Mouse (Mus musculus) gastrocnemius, postnatal 14 days (tissue): ENCODE measurements around the gene Flrt1. TPM values are rescaled to one million over a fixed set of nuclear protein-coding genes. Genes with fewer than 3 reads are reported as not detected.

Experiments used
- DNase-seq: peaks from one replicate; pipeline ENCODE4 v3.0.0; 2021; ENCODE audit warnings: mixed read lengths
- intact Hi-C: fragments of 180-260 bp; cut with DNase I; formaldehyde crosslinking; loops from one replicate; pipeline ENCODE4 v1.15.1; 2025; ENCODE audit warnings: low total_unique reads
- long read RNA-seq, 2 experiments: library from polyadenylated mRNA; stranded (forward); transcript quantifications; one replicate each; pipeline ENCODE4 v2.0.0; 2021
- total RNA-seq, 2 experiments: library from RNA; stranded (reverse); gene quantifications; 2 replicates each; pipeline ENCODE4 v1.2.3; 2021

The Flrt1 gene
- total RNA-seq, result under 1 TPM; 0.27 to 0.51 TPM
- long read RNA-seq, experiment 1, result 0 reads
- long read RNA-seq, experiment 2, partial matches to known transcripts, result 0 of 1 reads
- long read RNA-seq, experiment 2, other reads (novel, unspliced or antisense), result 1 of 1 reads

DNA sequence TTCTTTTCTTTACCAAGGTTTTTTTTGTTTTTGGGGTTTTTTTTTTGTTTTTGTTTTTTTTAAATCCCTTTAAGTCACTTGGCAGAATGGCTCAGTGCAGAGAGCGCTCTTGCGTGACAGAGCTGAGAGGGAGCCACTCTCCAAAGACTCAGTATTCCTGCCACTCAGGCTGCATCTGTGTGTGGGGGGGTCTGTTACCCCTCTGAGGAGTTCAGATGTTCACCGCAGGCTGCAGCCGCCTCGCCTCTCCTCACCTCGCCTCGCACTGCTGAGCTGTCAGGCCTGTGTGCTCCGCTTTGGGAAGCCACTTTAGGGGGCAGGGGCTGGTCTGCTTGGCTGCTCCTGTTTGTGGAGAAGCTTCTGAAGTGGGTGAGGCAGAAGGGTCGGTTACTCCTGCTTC, at the start of gene Flrt1:
Gene Flrt1 (minus strand): TSS at position 186 of the 400 bp plus-strand sequence.
- intact Hi-C loops, result loop anchor here (5.0 kb wide), 1 partner anchor 33 kb away; no protein-coding TSS in a partner anchor

DNA sequence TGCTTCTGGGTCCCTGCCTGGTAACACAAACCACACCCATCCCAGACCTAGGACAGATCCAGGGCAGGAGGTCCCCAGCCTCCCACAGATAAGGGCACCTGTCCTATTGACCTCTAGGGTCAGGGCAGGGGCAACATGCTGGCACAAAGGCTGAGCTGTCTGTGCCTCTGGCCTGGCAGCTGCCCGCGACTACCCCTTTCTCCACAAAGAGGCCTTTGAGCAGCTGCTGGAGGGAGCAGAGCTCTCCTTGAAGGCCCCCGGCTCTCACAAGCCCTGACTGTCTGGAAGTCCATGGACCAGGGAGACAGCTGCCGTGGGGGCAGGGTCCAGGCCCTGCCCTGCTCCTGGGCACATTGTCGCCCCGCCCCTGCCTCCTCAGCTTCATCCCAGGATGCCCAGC, 49.7 kb upstream of the Flrt1 start:
- intact Hi-C loops, result no loop called here
- DNase-seq, result peak; percentile 62

More for the DNA sequence above, at the start of gene Flrt1:
- no peak for DNase-seq

DNA sequence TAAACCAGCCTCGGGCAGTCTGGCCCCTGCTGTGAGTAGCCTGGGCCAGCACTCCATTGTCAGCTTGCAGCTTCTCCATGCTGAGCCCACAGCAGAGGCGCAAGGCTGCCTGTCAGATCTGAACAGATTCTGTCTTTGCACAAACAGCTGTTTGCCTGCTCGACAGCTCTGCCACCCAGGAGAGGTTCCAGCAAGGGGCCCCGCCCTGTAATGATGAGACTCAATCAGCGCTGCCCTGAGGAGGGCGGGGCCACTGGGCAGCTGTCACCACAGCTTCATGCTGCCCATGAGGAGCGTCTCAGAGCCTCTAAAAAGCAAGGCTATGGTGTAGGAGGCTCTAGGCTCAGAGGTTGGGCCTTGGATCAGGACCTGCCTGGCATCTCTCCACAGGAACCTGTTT, 47.7 kb upstream of the Flrt1 start:
- intact Hi-C loops, result no loop called here
- DNase-seq, result peak; percentile 83

DNA sequence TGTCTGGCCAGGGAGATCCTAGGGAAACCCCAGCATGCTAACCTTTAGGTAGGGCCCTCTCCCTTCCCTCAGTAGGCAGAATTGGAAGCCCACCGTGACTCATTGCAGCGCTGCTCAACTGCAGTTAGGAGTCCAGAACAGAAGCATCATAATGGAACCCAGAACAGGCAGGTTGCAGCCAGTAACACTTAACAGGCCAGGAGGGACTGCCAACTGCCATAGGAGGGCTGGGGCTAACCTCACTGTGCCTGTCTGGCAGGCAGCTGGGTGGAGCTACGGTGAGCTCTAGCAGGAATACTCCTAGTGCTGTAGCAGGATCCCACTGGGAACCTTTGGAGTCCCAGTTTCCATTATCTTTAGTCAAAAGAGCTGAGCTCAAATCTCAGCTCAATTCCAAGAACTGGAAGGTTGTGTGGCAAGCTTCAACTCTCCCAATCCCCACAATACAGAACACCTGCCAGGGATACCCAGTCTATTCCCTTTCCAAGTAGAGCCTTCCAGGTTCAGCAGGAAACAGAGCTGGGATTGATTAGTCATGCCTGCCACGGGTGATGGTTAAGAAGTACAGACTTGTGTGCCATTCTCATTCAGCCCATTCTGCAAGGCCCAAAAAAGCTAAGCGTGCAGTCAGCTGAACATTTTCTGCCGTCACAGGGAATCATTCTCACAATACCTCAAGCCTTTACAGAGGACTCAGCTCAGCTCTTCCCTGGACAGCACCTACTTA, 46.6 kb upstream of the Flrt1 start:
- no peak for DNase-seq
- intact Hi-C loops, result no loop called here

DNA sequence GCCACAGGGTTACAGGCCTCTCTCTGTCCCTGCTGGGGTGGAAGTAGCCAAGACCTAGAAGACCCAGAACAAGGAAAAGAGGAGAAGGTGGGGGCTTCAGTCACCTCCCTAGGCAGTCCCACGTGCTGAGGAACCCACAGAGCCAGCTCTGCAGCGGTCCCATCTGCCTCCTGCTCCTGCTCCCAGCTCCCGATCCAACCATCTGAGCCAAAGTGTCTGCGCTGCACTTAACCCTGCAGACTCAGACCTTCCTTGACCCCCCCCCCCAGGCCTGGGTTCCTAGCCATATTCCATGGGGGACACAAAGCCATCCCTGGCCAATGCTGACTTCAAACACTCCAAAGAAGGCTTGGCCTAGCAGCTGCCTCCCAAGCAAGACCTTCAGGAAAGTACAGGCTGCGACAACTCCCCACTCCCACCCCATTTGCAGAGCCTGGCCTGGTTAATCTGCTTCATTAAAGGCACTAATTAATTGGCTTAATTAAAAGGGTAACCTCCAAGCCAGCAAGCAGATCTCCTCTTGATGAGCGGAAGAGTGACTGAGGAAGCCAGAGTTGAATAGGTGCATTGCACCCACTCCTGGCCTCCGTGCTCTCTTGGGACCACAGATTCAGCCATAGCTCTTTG, 45.9 kb upstream of the Flrt1 start:
- DNase-seq, result no peak
- intact Hi-C loops, result no loop called here

DNA sequence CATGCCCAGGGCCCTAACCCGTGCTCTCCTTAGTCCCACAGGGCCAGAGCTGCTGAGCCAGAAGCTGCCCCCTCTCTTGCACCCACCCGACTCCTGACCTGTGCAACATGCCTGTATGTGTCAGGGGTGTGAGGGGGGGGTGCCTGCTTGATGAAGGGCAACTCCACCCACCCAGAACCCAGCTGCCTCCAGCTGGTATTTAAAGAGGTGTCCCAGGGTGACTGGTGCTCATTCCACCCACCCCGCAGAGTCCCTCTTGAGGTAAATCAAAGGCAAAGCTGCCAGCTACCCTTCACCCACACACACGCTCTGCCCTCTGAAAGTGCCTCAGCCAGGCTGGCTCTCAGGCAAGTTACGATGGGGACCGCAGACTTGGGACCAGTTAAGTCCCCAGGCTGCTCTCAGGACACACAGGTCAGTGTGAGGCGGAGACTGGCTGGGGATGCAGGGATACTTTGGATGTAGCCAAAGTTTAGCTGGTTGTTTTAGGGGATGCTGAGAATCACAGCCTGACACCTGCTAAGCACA, 43.7 kb upstream of the Flrt1 start:
- no peak for DNase-seq
- intact Hi-C loops, result no loop called here

DNA sequence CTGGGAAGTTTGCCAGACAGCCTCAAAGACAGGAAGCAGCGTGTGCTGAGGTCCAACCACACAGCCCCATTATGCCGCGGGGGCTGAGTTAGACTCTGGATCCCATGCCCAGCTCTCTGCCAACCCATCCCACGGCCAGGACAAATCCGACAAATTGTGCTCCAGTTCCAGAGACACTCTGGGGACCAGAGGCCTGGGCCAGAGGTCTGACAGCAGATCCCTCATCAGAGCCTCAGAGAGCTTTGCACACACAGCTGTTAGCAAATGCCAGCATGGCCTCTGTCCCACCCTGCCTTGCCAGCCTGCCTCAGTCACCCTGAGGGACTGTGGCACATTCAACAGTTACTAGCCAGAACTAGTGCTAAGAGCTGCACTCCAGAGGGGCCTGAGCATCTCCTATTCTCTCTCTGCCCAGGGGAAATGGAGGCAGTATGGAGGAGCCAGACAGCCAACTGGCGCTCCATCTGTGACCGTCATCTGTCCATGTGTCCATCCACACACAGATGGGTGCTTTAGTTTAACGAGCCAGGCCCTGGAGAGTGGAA, 43.1 kb upstream of the Flrt1 start:
- intact Hi-C loops, result no loop called here
- DNase-seq, result no peak

DNA sequence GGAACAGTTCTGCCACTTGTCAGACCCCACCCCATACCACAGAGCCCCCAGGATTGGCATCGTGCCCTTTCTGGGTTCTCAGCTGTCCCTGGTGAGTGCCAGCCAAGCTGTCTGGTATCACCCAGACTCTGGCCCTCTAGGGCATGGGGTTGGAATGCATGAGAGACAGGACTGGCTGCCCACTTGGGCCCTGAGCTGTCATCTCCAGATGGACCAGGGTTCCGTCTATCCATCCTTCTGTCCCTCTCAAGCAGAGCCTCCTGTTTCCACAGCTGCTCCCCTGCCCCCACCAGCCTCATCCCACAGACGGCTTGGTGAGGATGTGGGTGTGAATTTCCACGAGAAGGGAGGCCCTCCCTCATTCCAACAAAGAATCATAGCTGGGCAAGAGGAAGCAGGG, 42.6 kb upstream of the Flrt1 start:
- DNase-seq, result no peak
- intact Hi-C loops, result no loop called here

DNA sequence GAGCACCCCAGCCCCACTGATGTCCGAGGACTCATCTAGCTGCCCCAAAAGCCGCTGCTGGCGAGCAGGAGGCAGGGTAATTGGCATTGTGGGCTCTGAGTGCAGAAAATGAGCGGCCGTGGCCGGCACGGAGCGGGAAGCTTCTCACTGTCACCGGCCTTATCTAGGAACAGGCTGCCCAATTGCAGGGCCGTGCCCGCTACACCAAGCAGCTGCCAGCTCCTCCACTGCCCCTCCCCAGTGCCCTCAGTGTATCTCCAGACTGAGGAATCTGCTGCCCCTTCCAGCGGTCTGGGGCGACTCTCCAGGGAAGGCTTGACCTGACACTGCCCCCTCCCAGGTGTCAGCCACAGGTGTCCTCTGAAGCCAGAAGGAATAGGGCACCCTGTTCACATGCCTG, 40.8 kb upstream of the Flrt1 start:
- DNase-seq, result no peak
- intact Hi-C loops, result no loop called here

DNA sequence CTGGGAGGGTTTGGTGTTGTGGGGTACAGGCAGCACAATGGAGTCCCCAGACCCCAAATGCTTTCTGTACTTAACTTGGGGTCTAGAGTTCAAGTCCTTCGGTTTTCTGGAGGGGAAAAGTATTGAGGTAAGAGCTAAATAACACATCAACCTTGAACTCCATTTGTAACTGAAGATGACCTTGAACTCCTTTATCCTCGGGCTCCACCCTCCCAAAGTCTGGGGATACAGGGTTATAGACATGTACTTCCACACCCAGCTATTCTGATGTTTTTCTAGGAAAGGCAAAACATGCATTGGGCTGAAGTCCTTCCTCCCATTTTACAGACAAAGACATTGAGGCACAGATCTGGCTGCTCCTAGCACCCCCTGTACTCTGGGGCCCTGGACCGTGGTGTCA, 38.9 kb upstream of the Flrt1 start:
- intact Hi-C loops, result no loop called here
- DNase-seq, result no peak

DNA sequence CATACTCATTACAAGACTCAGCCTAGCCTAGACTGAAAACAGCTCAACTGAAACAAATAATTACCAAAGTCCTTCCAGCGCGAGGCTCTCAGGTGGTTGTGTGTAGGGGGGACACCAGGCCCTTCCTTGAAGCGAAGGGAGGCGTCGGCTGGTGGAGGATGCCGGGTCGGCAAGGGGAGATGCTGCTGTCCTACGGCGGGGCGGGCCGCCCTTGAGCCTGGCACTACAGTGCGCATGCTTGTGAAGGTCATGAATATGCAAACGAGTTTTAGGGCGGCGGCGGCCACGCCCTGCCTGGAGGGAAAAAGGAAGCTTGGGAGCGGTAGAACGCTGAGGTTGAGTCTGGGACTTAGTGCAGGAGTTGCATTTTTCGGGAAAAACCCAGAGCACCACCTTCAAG, 38.3 kb upstream of the Flrt1 start:
- intact Hi-C loops, result no loop called here
- peak; percentile 72 for DNase-seq

DNA sequence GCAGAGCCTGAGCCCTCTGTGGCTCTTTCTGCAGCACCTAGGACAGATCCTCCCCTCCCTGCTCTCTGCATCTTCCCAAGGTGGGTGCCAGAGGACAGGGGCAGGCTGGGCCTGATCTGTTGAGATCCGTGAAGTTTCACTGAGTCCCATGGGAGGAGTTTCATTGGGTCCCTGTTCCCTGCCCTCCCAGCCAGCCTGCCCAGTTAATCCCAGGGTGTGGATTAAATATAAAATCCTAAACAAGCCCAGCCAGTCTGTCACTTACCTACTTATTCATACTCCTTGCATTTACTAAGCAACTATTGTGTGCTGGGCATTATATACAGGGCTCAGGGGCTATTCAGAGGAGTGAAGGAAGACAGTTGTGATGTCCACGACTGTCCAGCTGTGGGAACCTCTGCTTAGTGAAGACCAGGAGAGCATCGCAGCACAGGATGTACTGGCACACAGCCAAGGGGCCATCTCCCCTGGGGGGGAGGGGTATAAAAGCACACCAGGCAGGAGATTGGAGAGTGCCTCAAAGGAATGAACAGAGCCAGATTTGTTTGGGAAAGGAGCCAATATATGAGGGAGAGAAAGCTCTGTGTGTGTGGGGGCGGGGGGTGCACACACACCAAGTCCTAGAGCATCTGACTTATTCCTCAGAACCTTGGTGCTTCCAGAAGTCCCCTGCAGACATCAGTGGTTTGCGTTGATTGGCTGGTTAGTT, 36.8 kb upstream of the Flrt1 start:
- intact Hi-C loops, result no loop called here
- no peak for DNase-seq

DNA sequence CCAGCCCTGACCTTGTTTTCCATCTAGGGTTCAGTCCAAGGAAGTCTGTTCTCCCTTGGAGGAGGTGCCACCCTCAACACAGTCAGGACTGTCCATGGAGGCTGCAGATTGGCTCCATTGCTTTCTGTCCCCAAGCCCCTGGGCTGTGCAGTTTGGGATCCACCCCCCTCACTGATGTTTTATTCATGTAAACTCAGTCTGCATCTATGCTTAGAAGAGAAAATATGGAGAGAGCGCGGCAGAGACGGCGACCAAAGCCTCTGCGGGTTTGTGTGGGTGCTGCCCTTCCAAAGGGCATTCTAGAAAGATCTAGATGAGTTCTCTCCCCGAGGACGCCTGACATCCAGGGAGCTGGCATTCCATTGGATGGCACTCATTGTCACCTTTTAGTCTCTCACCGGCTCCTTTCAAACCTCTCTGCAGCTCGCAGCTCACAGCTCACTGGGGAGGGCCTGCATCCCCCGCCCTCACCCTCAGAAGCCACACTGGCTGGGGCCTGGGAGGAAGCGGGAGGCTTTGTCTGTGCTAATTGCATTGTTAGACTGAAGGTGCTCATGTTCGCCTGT, 35.4 kb upstream of the Flrt1 start:
- intact Hi-C loops, result no loop called here
- DNase-seq, result no peak

DNA sequence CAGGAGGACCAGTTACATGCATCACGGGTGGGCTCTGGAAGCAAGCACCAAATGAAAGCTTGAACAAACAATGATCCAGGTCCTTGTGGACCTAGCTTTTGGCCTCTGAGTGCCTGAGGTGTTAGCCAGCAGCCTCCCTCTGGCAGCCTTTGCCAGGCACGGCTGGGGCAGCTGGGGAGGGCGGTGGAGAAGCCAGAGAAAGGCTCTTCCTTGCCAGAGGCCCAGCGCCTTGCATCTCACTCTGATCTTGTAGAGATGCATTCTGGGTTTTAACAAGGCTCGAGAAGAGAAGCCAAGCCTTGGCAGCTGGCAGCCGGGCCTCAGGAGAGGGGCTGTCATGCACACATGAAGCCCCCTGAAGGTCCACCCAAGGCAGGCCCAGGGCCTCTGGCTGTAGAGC, 34.8 kb upstream of the Flrt1 start:
- DNase-seq, result peak; percentile 58
- intact Hi-C loops, result no loop called here

DNA sequence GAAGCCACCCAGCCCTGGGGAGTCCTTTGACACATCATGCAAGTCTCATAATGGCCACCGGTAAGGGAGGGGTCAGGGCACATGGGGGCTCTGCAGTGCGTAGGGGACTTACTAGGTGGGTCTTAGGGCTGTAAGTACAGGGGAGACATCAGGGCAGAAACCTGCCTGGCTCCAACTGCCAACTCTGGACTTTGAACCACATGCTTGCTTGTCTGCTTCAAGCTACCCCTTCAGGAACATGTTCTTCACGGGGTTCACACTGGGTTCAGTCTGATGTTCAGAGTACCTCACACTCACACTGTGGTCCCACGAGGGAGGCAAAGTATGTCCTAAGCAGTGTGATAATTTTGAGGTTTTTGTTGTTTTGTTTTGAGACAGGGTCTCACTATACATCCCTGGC, 33.8 kb upstream of the Flrt1 start:
- DNase-seq, result no peak
- intact Hi-C loops, result no loop called here

DNA sequence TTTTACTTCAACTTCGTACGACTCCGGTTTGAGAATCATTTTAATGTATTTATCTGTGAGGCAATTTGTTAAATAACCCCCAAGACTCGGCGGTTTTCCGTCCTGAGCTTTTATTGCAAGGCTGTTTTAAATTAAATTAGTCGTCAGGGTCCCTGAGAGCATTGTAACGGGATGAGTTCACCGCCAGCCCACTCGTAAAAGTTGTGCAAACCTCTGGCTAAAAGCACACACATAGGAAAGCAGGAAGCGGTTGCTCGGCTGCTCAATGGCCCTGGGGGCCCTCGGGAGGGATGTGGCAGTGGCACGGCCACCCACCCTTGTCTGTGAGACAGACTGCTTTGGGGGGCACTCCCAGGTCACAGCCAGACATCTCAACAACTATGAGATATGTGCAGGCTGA, 32.8 kb upstream of the Flrt1 start:
- intact Hi-C loops, result no loop called here

DNA sequence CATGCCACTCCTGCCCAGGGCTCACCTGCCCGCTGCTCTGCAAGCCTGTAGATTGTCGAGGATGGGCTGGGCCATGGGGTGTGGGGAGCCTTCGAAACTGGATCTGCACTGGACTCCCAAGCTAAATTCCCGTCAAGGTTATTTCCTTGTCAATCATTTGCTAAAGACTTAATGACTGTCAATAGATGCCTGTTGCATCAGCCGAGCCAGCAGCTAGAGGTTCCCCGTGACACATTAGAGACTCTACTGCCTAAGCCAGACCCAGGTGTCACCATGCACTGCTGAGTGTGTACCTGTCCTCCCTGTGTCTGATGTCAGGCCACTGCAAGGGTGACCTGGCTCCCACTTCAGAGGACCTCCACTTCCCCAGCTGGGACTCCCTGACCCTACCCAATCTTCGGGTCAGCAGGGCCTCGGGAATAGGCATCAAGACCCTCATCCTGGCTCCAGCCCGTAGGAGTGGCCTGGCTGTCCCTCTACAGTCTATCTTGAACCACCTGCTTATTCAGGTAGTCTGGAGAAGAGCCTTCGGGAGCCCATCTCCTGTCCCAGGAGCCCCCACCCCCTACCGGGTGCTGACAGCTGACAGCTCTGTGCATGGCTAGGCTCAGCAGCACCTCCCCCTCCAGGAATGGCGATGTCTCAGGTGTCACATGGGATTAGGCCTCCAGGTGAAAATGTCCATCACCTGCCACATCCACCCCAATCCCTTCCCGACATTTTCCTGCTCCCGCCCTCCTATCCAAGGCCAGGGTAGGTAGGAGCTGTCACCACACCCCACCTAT, 31.4 kb upstream of the Flrt1 start:
- intact Hi-C loops, result no loop called here
- DNase-seq, result no peak

More for the DNA sequence above, 32.8 kb upstream of the Flrt1 start:
- no peak for DNase-seq

DNA sequence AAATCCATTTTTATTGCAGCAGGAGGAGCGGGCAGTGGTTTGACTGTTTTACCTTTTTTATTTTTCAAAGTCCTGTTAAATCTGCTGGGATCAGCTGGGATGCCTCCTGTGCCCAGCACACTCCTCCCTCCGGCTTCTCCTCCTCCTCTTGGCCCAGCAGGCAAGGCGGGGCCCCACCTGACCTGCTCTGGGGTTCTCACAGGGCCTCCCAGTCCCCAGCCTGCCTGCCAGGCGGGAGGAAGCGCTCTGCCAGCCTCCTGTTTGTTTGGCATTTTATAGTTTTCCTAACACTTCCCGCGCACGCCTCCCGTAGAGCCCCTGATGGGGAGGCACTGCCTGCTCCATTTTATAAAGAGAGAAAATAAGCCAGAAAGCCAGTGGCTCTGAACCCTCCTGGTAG, 30.5 kb upstream of the Flrt1 start:
- no peak for DNase-seq

DNA sequence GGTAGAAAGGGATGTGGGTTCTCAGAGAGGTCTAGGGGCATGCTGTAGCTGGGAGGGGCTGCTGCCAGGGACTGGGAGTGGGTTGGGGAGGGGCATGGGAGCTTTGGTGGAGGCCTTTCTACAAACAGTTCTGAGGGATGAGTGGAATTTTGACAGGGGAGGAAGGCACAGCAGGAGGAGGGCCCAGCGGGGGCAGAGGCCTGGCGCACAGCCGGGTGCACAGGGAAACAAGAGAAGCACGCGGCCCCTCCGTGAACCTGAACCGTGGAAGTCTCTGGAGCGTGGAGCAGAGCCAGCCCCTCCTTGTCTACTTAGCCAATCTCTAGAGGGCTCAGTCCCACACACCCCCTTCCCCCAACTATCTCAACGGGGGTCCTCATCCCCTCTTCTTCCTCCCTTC, 30.0 kb upstream of the Flrt1 start:
- DNase-seq, result no peak

More for the DNA sequence above, 30.5 kb upstream of the Flrt1 start:
- intact Hi-C loops, result no loop called here

More for the DNA sequence above, 30.0 kb upstream of the Flrt1 start:
- intact Hi-C loops, result no loop called here
